Mouse (Mus musculus) thymus, adult 2 months (tissue): ENCODE data around the gene Rab40c. TPM values are rescaled to one million over a fixed set of nuclear protein-coding genes. Genes with fewer than 3 reads are reported as not detected.
"Not testable (repeated sequence)": the region's sequence is repeated elsewhere in the genome, so short reads cannot be mapped to it uniquely, and the experiment has no call there.

Experiments used
- DNase-seq: peaks from one replicate; pipeline ENCODE4 v3.0.0; 2021
- H3K27ac ChIP-seq: fragments of 200-500 bp; 2 replicates; pipeline ENCODE4 v1.5.1; 2012; ENCODE audit warnings: low read length, control low read depth; ENCODE audit not compliant: control insufficient read depth, insufficient read depth
- H3K27me3 ChIP-seq: fragments of 200-500 bp; 2 replicates; pipeline ENCODE4 v1.6.1; 2012; ENCODE audit warnings: mild to moderate bottlenecking, low read length, moderate library complexity, mixed read lengths; ENCODE audit not compliant: control insufficient read depth, insufficient read depth
- H3K36me3 ChIP-seq: fragments of 200-500 bp; 2 replicates; pipeline ENCODE4 v1.6.1; 2012; ENCODE audit warnings: mild to moderate bottlenecking, low read length, moderate library complexity; ENCODE audit not compliant: control insufficient read depth, insufficient read depth
- H3K4me1 ChIP-seq: fragments of 200-500 bp; replicated peaks from 2 replicates; pipeline ENCODE4 v1.6.1; 2012; ENCODE audit warnings: low read length; ENCODE audit not compliant: control insufficient read depth, insufficient read depth
- H3K4me3 ChIP-seq: fragments of 200-500 bp; 2 replicates; pipeline ENCODE4 v1.5.1; 2012; ENCODE audit warnings: mild to moderate bottlenecking, low read length, control low read depth, moderate library complexity; ENCODE audit not compliant: control insufficient read depth, insufficient read depth
- CTCF ChIP-seq: fragments of 200-500 bp; IDR thresholded peaks from 2 replicates; pipeline ENCODE4 v1.5.1; 2012; ENCODE audit warnings: mild to moderate bottlenecking, control low read depth, low read length, moderate library complexity, borderline replicate concordance; ENCODE audit not compliant: control insufficient read depth, poor library complexity, insufficient read depth; ENCODE audit errors: extremely low read depth
- POLR2A ChIP-seq: fragments of 200-500 bp; IDR thresholded peaks from 2 replicates; pipeline ENCODE4 v1.6.1; 2012; ENCODE audit warnings: mild to moderate bottlenecking, low read length, control low read depth, moderate library complexity; ENCODE audit not compliant: control insufficient read depth, poor library complexity, insufficient read depth; ENCODE audit errors: extremely low read depth
- WGBS: fragments of 180-500 bp; shearing (Covaris S2); methylation state at CpG from one replicate; pipeline ENCODE4 v1.1.7; 2018; 5-methylcytosine and 5-hydroxymethylcytosine counted together
- polyA plus RNA-seq: library from polyadenylated mRNA; depleted of rRNA; stranded (reverse); fragments of >200 nt; gene quantifications from 2 replicates; pipeline ENCODE4 v1.2.3, GENCODE M21; 2012

The Rab40c gene
- polyA plus RNA-seq, 1 experiment: 57.6 TPM

- 87% methylated on average over 10 of the region's 10 CpGs for WGBS
- Histone ChIP-seq H3K4me1 (peaks cover 17% of the 10 kb centered on the region), H3K27ac (no peak overlapping the region), H3K27me3 (no peaks in the 10 kb centered on the region), H3K4me3 (no peak overlapping the region), H3K36me3 (no peaks in the 10 kb centered on the region)
- no peak for TF ChIP-seq CTCF
- no peak for TF ChIP-seq POLR2A
- DNase-seq: no peak
Observed at GRCm38 (mm10) chr17:25876347-25876915, 43.1 kb downstream of the Rab40c start.

GRCm38 (mm10) chr17:25875171-25876136 lies 44.1 kb downstream of the Rab40c start:
- H3K4me1 ChIP-seq: peaks cover 17% of the 10 kb centered on the region
- peak overlapping the region; percentile 64 for H3K27ac ChIP-seq
- TF ChIP-seq CTCF: 0 out of 2 replicates have a peak, but pooled peaks have one; percentile 47
- TF ChIP-seq POLR2A: peak; percentile 50
- H3K27me3 ChIP-seq: no peaks in the 10 kb centered on the region
- DNase-seq: peak; percentile 85
- WGBS: 1% methylated on average over 59 of the region's 59 CpGs
- no peaks in the 10 kb centered on the region for H3K36me3 ChIP-seq
- H3K4me3 ChIP-seq: peak overlapping the region; percentile 88

GRCm38 (mm10) chr17:25874721-25875170 lies 44.8 kb downstream of the Rab40c start, which contains the start of gene Mettl26:
Gene Mettl26 (plus strand): TSS chr17:25875074.
- H3K4me3 ChIP-seq: peak within 1 kb of the TSS; percentile 88
- H3K27ac ChIP-seq: peak within 1 kb of the TSS; percentile 64
- no peaks in the 10 kb centered on the region for H3K27me3 ChIP-seq
- no peaks in the 10 kb centered on the region for H3K36me3 ChIP-seq
- TF ChIP-seq POLR2A: no peak
- TF ChIP-seq CTCF: no peak
- WGBS: under 1% methylated on average over 25 of the region's 25 CpGs
- DNase-seq: peak; percentile 93
- peaks cover 17% of the 10 kb centered on the region for H3K4me1 ChIP-seq

GRCm38 (mm10) chr17:25874148-25874720 lies 45.3 kb downstream of the Rab40c start:
- no peaks in the 10 kb centered on the region for H3K36me3 ChIP-seq
- no peak for DNase-seq
- TF ChIP-seq POLR2A: no peak
- no peak for TF ChIP-seq CTCF
- peaks cover 19% of the 10 kb centered on the region for H3K4me1 ChIP-seq
- H3K27ac ChIP-seq: no peak overlapping the region
- H3K4me3 ChIP-seq: peak overlapping the region; percentile 88
- H3K27me3 ChIP-seq: no peaks in the 10 kb centered on the region
- 13% methylated on average over 14 of the region's 14 CpGs for WGBS

GRCm38 (mm10) chr17:25873405-25874147 lies 46.0 kb downstream of the Rab40c start:
- Histone ChIP-seq H3K4me3 (no peak overlapping the region), H3K36me3 (no peaks in the 10 kb centered on the region), H3K27me3 (no peaks in the 10 kb centered on the region), H3K4me1 (peaks cover 23% of the 10 kb centered on the region), H3K27ac (no peak overlapping the region)
- TF ChIP-seq CTCF (no peak), POLR2A (no peak)
- DNase-seq: no peak
- WGBS: 91% methylated on average over 11 of the region's 11 CpGs

- no peak for TF ChIP-seq POLR2A
- Histone ChIP-seq H3K27ac (no peak overlapping the region), H3K4me3 (no peak overlapping the region), H3K27me3 (no peaks in the 10 kb centered on the region), H3K4me1 (peaks cover 29% of the 10 kb centered on the region), H3K36me3 (no peaks in the 10 kb centered on the region)
- 96% methylated on average over 3 of the region's 3 CpGs for WGBS
- DNase-seq: no peak
Observed at GRCm38 (mm10) chr17:25872676-25873075, 46.9 kb downstream of the Rab40c start.

- not testable (repeated sequence) for H3K36me3 ChIP-seq, H3K27me3 ChIP-seq, DNase-seq, H3K27ac ChIP-seq, H3K4me3 ChIP-seq
- H3K4me1 ChIP-seq: peaks cover 31% of the 10 kb centered on the region
Observed at GRCm38 (mm10) chr17:25871566-25871965, 48.0 kb downstream of the Rab40c start.
